Mouse (Mus musculus) limb, embryonic 14.5 days (tissue): Measurements from ENCODE around the gene Xpnpep3. TPM values are rescaled to one million over a fixed set of nuclear protein-coding genes. Genes with fewer than 3 reads are reported as not detected.

Experiments
- ATAC-seq: fragments of 200-750 bp; cut with Nextera tagmentation; 2 replicates; pipeline ENCODE4 v1.8.0; 2017; ENCODE audit warnings: low read depth, moderate number of reproducible peaks, moderate TSS enrichment; ENCODE audit not compliant: low FRiP score
- DNase-seq: peaks from one replicate; pipeline ENCODE4 v3.0.0-alpha.2; 2015; ENCODE audit warnings: low spot score
- H3K27ac ChIP-seq: fragments of 300-500 bp; sonication (generic); replicated peaks from 2 replicates; pipeline ENCODE4 v1.5.1; 2014; ENCODE audit warnings: low read depth, mild to moderate bottlenecking, low read length, moderate library complexity, mixed read lengths
- H3K27me3 ChIP-seq: fragments of 300-500 bp; sonication (generic); 2 replicates; pipeline ENCODE4 v1.6.1; 2014; ENCODE audit warnings: low read length, mixed read lengths; ENCODE audit not compliant: control insufficient read depth, insufficient read depth
- H3K36me3 ChIP-seq: fragments of 300-500 bp; sonication (generic); 2 replicates; pipeline ENCODE4 v1.6.1; 2014; ENCODE audit warnings: mild to moderate bottlenecking, low read length, moderate library complexity, mixed read lengths; ENCODE audit not compliant: control insufficient read depth, insufficient read depth
- H3K4me1 ChIP-seq: fragments of 300-500 bp; sonication (generic); 2 replicates; pipeline ENCODE4 v1.6.1; 2014; ENCODE audit warnings: antibody characterized with exemption, low read length, mixed read lengths; ENCODE audit not compliant: control insufficient read depth, insufficient read depth
- H3K4me2 ChIP-seq: fragments of 300-500 bp; sonication (generic); replicated peaks from 2 replicates; pipeline ENCODE4 v1.6.1; 2014; ENCODE audit warnings: low read depth, mild to moderate bottlenecking, low read length, moderate library complexity; ENCODE audit not compliant: severe bottlenecking
- H3K4me3 ChIP-seq: fragments of 300-500 bp; sonication (generic); replicated peaks from 2 replicates; pipeline ENCODE4 v1.5.1; 2014; ENCODE audit warnings: low read length
- H3K9ac ChIP-seq: fragments of 300-500 bp; sonication (generic); 2 replicates; pipeline ENCODE4 v1.6.1; 2014; ENCODE audit warnings: mild to moderate bottlenecking, low read depth, low read length, moderate library complexity; ENCODE audit not compliant: severe bottlenecking
- H3K9me3 ChIP-seq: fragments of 300-500 bp; sonication (generic); 2 replicates; pipeline ENCODE4 v1.6.1; 2016; ENCODE audit warnings: low read length; ENCODE audit not compliant: control insufficient read depth
- POLR2A ChIP-seq: fragments of 200-500 bp; IDR thresholded peaks from 2 replicates; pipeline ENCODE4 v1.8.0; 2012; ENCODE audit warnings: inconsistent platforms, mild to moderate bottlenecking, moderate library complexity, borderline replicate concordance; ENCODE audit not compliant: insufficient read depth, insufficient read length; ENCODE audit errors: extremely low read depth
- WGBS: fragments of 180-500 bp; shearing (Covaris S2); extraction: QIAGEN DNeasy Blood & Tissue Kit; methylation state at CpG from one replicate; pipeline ENCODE4 v1.1.7; 2014; 5-methylcytosine and 5-hydroxymethylcytosine counted together
- polyA plus RNA-seq, 2 experiments: library from polyadenylated mRNA; depleted of rRNA in 1 of 2; stranded (reverse) in 1 of 2; unstranded in 1 of 2; fragments of >200 nt; fragmentation: Nextera tagmentation in 1 of 2; extraction: Ambion mirVana in 1 of 2; gene quantifications; 2 replicates each; pipeline versions ENCODE4 v1.2.1 to v1.2.3; 2012 to 2014

Gene Xpnpep3
- polyA plus RNA-seq, 2 experiments: 6.6 to 10.5 TPM

DNA sequence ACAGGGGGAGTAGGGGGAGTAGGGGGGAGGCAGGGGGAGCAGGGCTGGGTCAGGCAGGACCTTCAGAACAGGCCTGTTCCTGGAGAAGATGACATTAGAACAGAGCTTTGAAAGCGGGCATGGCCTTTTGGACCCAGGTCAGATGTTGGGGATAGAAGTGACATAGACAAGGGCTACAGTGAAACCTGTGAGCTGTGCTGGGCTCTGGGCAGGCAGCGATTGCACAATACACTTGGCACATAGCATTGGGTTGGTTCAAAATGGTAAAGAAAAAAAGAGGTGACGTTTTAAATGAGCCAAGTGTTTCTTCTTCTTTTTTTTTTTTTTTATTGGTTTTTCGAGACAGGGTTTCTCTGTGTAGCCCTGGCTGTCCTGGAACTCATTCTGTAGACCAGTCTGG is 85.5 kb downstream of the Xpnpep3 start:
- ATAC-seq (no peak), DNase-seq (no peak)
- Histone ChIP-seq H3K27me3 (no peaks in the 10 kb centered on the region), H3K9ac (no peak overlapping the region), H3K36me3 (no peaks in the 10 kb centered on the region), H3K9me3 (no peaks in the 10 kb centered on the region), H3K4me3 (no peak overlapping the region), H3K4me1 (0 out of 2 replicates have a peak, but pooled peaks cover 3% of the 10 kb centered on the region), H3K27ac (no peak overlapping the region), H3K4me2 (no peak overlapping the region)
- WGBS: 86% methylated on average over 4 of the region's 4 CpGs
- no peak for TF ChIP-seq POLR2A

DNA sequence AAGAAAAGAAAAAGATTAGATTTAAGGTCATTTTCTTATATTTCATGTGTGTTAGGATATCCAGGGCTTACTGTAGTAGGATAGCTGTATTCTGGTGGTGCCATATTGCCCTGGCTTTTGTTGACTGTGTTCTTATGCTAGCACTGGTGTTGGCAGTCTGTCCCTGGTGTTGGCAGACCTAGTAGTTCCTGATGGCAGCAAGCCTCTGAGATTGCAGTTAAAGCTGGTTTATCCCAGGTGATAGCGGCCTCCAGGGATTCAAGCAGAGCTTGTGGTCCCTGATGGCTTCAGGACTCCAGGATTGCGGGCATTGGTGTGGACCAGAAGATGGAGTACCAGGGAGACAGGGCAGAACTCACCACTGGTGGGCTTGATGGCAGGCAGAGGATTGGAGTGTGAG is 103.5 kb downstream of the Xpnpep3 start:
- no peaks in the 10 kb centered on the region for H3K9me3 ChIP-seq
- DNase-seq (no peak), ATAC-seq (no peak)
- H3K4me1 ChIP-seq: no peaks in the 10 kb centered on the region
- H3K4me3 ChIP-seq: no peak overlapping the region
- 88% methylated on average over 2 of the region's 2 CpGs for WGBS
- H3K36me3 ChIP-seq: no peaks in the 10 kb centered on the region
- no peak overlapping the region for H3K9ac ChIP-seq
- no peak overlapping the region for H3K4me2 ChIP-seq
- no peak for TF ChIP-seq POLR2A
- H3K27me3 ChIP-seq: no peaks in the 10 kb centered on the region
- H3K27ac ChIP-seq: no peak overlapping the region

- no peaks in the 10 kb centered on the region for H3K9me3 ChIP-seq
- no peaks in the 10 kb centered on the region for H3K36me3 ChIP-seq
- H3K9ac ChIP-seq: no peak overlapping the region
- ATAC-seq: no peak
- DNase-seq: no peak
- no peak overlapping the region for H3K4me2 ChIP-seq
- no peak overlapping the region for H3K27ac ChIP-seq
- H3K4me1 ChIP-seq: no peaks in the 10 kb centered on the region
- no peaks in the 10 kb centered on the region for H3K27me3 ChIP-seq
- 91% methylated on average over 2 of the region's 2 CpGs for WGBS
- H3K4me3 ChIP-seq: no peak overlapping the region
- no peak for TF ChIP-seq POLR2A
Measured at GRCm38 (mm10) chr15:81503995-81504394, 104.1 kb downstream of the Xpnpep3 start.

Other genes with a start within 250 kb of the Xpnpep3 start
- gene Mrtfa, start 209.4 kb upstream of the Xpnpep3 start, polyA plus RNA-seq (2012; rRNA removed): 29.8 and 39.1 TPM in 2 replicates
- 25.2 and 30.0 TPM in 2 replicates for gene Mrtfa, start 209.4 kb upstream of the Xpnpep3 start, polyA plus RNA-seq (2014; fragmentation: Nextera tagmentation; extraction: Ambion mirVana)
- gene Mchr1, start 164.6 kb upstream of the Xpnpep3 start, polyA plus RNA-seq (2012; rRNA removed): 1.6 and 1.7 TPM in 2 replicates
- gene Mchr1, start 164.6 kb upstream of the Xpnpep3 start, polyA plus RNA-seq (2014; fragmentation: Nextera tagmentation; extraction: Ambion mirVana): 0.93 and 1.2 TPM in 2 replicates
- gene Slc25a17, start 39.3 kb upstream of the Xpnpep3 start, polyA plus RNA-seq (2012; rRNA removed): 94.6 and 97.3 TPM in 2 replicates
- gene Slc25a17, start 39.3 kb upstream of the Xpnpep3 start, polyA plus RNA-seq (2014; fragmentation: Nextera tagmentation; extraction: Ambion mirVana): 124 and 126 TPM in 2 replicates
- gene St13, start 61 bp upstream of the Xpnpep3 start, polyA plus RNA-seq (2012; rRNA removed): 44.0 and 81.7 TPM in 2 replicates
- gene St13, start 61 bp upstream of the Xpnpep3 start, polyA plus RNA-seq (2014; fragmentation: Nextera tagmentation; extraction: Ambion mirVana): 137 and 141 TPM in 2 replicates
- gene Dnajb7, start 8.2 kb downstream of the Xpnpep3 start, polyA plus RNA-seq (2012; rRNA removed): not detected in 2 replicates
- gene Dnajb7, start 8.2 kb downstream of the Xpnpep3 start, polyA plus RNA-seq (2014; fragmentation: Nextera tagmentation; extraction: Ambion mirVana): 1.00 and 1.4 TPM in 2 replicates
- gene Rbx1, start 66.2 kb downstream of the Xpnpep3 start, polyA plus RNA-seq (2012; rRNA removed): 154 and 233 TPM in 2 replicates
- gene Rbx1, start 66.2 kb downstream of the Xpnpep3 start, polyA plus RNA-seq (2014; fragmentation: Nextera tagmentation; extraction: Ambion mirVana): 515 and 532 TPM in 2 replicates
- gene Ep300, start 185.2 kb downstream of the Xpnpep3 start, polyA plus RNA-seq (2012; rRNA removed): 38.2 and 42.5 TPM in 2 replicates
- gene Ep300, start 185.2 kb downstream of the Xpnpep3 start, polyA plus RNA-seq (2014; fragmentation: Nextera tagmentation; extraction: Ambion mirVana): 20.2 and 22.3 TPM in 2 replicates